Mouse (Mus musculus): ENCODE results near the gene Pcf11. TPM values are rescaled to one million over a fixed set of nuclear protein-coding genes. Genes with fewer than 3 reads are reported as not detected.
A peak's percentile ranks its signal among the peaks of the same experiment; 100 is the strongest.

Gene Pcf11
- polyA plus RNA-seq, 1 experiment, result 42.7 TPM

DNA sequence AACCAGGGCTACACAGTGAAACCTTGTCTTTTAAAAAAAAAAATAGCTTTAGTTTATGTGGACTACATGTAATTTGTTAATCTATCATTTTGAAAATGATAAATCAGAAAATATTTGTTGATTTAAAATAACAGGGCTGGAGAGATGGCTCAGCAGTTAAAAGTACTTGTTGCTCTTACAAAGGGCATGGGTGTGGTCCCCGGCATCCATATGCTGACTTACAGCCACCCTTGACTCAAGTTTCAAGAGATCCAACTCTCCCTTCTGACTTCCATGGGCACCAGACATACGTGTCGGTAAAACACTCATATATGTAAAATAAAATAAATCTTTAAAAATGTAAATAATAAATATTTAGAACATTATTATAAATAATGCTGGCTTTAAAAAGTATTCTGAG lies 5.4 kb upstream of the Pcf11 start:
- peaks cover 2% of the 10 kb centered on the region; the same call in 1 of the 2 replicates for H3K4me1 ChIP-seq (replicated peaks; ENCODE audit: control insufficient read depth, insufficient read depth, low read length)
- H3K36me3 ChIP-seq (ENCODE audit: control insufficient read depth, insufficient read depth, low read length), result no peaks in the 10 kb centered on the region
- H3K27ac ChIP-seq (ENCODE audit: control insufficient read depth, insufficient read depth, low read length), result no peak overlapping the region
- H3K4me3 ChIP-seq (ENCODE audit: control insufficient read depth, insufficient read depth, low read length), result no peak overlapping the region
- DNase-seq, result no peak
- TF ChIP-seq POLR2A (IDR thresholded peaks at IDR 0.05; ENCODE audit: control insufficient read depth, extremely low read depth, insufficient read depth, low read length, poor library complexity) (no peak), CTCF (IDR thresholded peaks at IDR 0.05; ENCODE audit: borderline replicate concordance, control insufficient read depth, extremely low read depth, insufficient read depth, low read length, poor library complexity) (no peak)
- no peaks in the 10 kb centered on the region for H3K27me3 ChIP-seq (ENCODE audit: control insufficient read depth, insufficient read depth, low read length)
- WGBS, result 97% methylated on average over 3 of the region's 3 CpGs

DNA sequence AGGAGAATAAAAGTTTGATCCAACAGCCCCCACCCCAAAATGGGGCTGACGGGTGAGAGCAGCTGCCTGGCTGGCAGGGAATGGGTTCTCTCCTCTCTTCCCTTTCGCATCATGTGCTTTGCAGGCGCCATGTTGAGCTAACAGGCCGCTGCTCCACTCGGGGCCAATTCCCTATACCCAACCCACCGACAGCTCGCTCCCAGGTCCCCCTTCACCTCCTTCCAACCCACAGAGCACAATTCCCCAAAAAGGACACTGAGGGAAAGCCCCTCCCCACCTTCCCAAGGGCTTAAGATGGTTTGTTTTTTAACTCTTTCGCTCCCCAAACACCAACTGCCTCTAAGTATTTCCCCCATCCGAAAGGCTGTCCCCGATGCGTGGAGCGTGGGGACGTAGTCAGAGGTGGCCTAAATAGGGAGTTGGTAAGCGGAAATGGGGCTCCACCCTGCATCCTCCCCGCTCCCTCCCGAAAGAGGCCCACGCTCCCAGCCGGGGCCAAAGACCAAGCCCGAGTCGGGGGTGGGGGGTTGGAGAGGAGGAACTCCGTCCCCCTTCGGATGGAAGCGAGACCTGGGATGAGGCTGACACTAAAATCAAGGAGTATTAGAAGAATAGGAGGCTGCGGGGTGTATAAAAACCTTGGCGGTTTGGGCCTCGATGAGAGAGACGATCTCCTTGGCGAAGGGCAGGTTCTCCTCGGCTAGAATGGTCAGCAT lies 785 bp downstream of the Pcf11 start:
- peak; percentile 69 for DNase-seq
- Histone ChIP-seq H3K27ac (ENCODE audit: control insufficient read depth, insufficient read depth, low read length) (peak overlapping the region; percentile 85), H3K36me3 (ENCODE audit: control insufficient read depth, insufficient read depth, low read length) (peaks cover 6% of the 10 kb centered on the region; the same call in 1 of the 2 replicates), H3K27me3 (ENCODE audit: control insufficient read depth, insufficient read depth, low read length) (no peaks in the 10 kb centered on the region), H3K4me1 (replicated peaks; ENCODE audit: control insufficient read depth, insufficient read depth, low read length) (peaks cover 7% of the 10 kb centered on the region), H3K4me3 (ENCODE audit: control insufficient read depth, insufficient read depth, low read length) (peak overlapping the region; percentile 99)
- under 1% methylated on average over 29 of the region's 29 CpGs for WGBS
- TF ChIP-seq CTCF (IDR thresholded peaks at IDR 0.05; ENCODE audit: borderline replicate concordance, control insufficient read depth, extremely low read depth, insufficient read depth, low read length, poor library complexity) (0 out of 2 replicates have a peak, but pooled peaks have one; percentile 25), POLR2A (IDR thresholded peaks at IDR 0.05; ENCODE audit: control insufficient read depth, extremely low read depth, insufficient read depth, low read length, poor library complexity) (no peak)

DNA sequence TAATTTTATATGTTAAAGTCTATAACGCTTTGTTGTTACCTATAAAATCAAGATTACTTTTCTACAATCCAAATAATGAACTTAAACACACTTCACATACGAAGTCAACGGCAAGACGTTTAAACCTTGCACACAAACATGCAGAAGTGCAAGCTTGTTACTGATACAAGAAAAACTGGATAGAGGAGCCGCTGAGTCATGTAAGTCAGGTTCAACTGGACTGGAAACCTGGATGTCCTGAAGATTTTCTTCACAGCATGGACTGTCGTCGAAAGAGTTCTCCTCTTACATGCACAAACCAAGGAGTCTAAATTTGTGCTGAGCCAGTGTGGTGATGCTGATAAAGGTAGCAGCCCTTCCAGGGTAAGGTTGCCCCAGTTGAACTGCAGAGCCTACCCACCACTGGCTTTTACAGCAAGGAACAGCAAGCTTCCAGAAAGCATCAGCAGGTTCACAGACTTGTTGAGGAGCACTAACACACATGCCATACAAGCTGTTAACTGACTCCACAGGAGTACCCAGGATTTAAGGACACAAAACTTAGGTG lies 3.4 kb downstream of the Pcf11 start:
- H3K4me3 ChIP-seq (ENCODE audit: control insufficient read depth, insufficient read depth, low read length), result no peak overlapping the region
- H3K27me3 ChIP-seq (ENCODE audit: control insufficient read depth, insufficient read depth, low read length), result no peaks in the 10 kb centered on the region
- H3K27ac ChIP-seq (ENCODE audit: control insufficient read depth, insufficient read depth, low read length), result no peak overlapping the region
- no peak for DNase-seq
- TF ChIP-seq POLR2A (IDR thresholded peaks at IDR 0.05; ENCODE audit: control insufficient read depth, extremely low read depth, insufficient read depth, low read length, poor library complexity), result no peak
- 93% methylated on average over 7 of the region's 7 CpGs for WGBS
- H3K4me1 ChIP-seq (replicated peaks; ENCODE audit: control insufficient read depth, insufficient read depth, low read length), result peaks cover 7% of the 10 kb centered on the region
- peaks cover 25% of the 10 kb centered on the region for H3K36me3 ChIP-seq (ENCODE audit: control insufficient read depth, insufficient read depth, low read length)

GRCm38 (mm10) chr7:92658050-92658449 lies 11.7 kb downstream of the Pcf11 start:
- DNase-seq, result no peak
- Histone ChIP-seq H3K27ac (ENCODE audit: control insufficient read depth, insufficient read depth, low read length) (no peak overlapping the region), H3K36me3 (ENCODE audit: control insufficient read depth, insufficient read depth, low read length) (peaks cover 77% of the 10 kb centered on the region), H3K4me1 (replicated peaks; ENCODE audit: control insufficient read depth, insufficient read depth, low read length) (no peaks in the 10 kb centered on the region), H3K27me3 (ENCODE audit: control insufficient read depth, insufficient read depth, low read length) (no peaks in the 10 kb centered on the region), H3K4me3 (ENCODE audit: control insufficient read depth, insufficient read depth, low read length) (no peak overlapping the region)
- 95% methylated on average over 5 of the region's 5 CpGs for WGBS
- TF ChIP-seq POLR2A (IDR thresholded peaks at IDR 0.05; ENCODE audit: control insufficient read depth, extremely low read depth, insufficient read depth, low read length, poor library complexity) (no peak), CTCF (IDR thresholded peaks at IDR 0.05; ENCODE audit: borderline replicate concordance, control insufficient read depth, extremely low read depth, insufficient read depth, low read length, poor library complexity) (no peak)

- Histone ChIP-seq H3K4me1 (replicated peaks; ENCODE audit: control insufficient read depth, insufficient read depth, low read length) (no peaks in the 10 kb centered on the region), H3K27me3 (ENCODE audit: control insufficient read depth, insufficient read depth, low read length) (no peaks in the 10 kb centered on the region), H3K36me3 (ENCODE audit: control insufficient read depth, insufficient read depth, low read length) (peaks cover 74% of the 10 kb centered on the region), H3K27ac (ENCODE audit: control insufficient read depth, insufficient read depth, low read length) (no peak overlapping the region), H3K4me3 (ENCODE audit: control insufficient read depth, insufficient read depth, low read length) (no peak overlapping the region)
- 89% methylated on average over 2 of the region's 2 CpGs for WGBS
- TF ChIP-seq POLR2A (IDR thresholded peaks at IDR 0.05; ENCODE audit: control insufficient read depth, extremely low read depth, insufficient read depth, low read length, poor library complexity), result no peak
- DNase-seq, result no peak
Observed at GRCm38 (mm10) chr7:92656386-92656785, 13.3 kb downstream of the Pcf11 start.

DNA sequence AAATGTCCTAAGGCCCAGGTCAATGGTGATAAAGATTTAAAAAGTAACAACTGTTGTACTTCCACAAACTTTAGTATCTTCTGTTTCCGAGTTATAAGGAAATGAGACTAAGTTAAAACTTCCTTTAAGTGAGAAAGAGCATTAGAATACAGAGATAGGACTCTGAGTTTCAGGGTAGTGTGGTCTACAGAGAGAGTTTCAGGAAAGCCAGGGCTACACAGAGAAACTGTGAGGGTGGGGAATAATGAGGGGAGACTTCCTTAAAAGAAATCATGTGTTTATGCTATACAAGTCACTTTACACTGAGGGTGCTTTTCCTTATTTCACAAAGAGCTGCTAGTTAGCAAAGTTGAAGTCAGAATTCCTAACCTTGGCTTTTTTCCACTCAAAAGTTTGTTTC lies 16.4 kb downstream of the Pcf11 start:
- Histone ChIP-seq H3K4me1 (replicated peaks; ENCODE audit: control insufficient read depth, insufficient read depth, low read length) (no peaks in the 10 kb centered on the region), H3K4me3 (ENCODE audit: control insufficient read depth, insufficient read depth, low read length) (no peak overlapping the region), H3K27me3 (ENCODE audit: control insufficient read depth, insufficient read depth, low read length) (no peaks in the 10 kb centered on the region), H3K27ac (ENCODE audit: control insufficient read depth, insufficient read depth, low read length) (no peak overlapping the region), H3K36me3 (ENCODE audit: control insufficient read depth, insufficient read depth, low read length) (peaks cover 64% of the 10 kb centered on the region)
- WGBS, result 94% methylated on average over 1 of the region's 1 CpGs
- no peak for DNase-seq
- TF ChIP-seq POLR2A (IDR thresholded peaks at IDR 0.05; ENCODE audit: control insufficient read depth, extremely low read depth, insufficient read depth, low read length, poor library complexity) (no peak), CTCF (IDR thresholded peaks at IDR 0.05; ENCODE audit: borderline replicate concordance, control insufficient read depth, extremely low read depth, insufficient read depth, low read length, poor library complexity) (no peak)

DNA sequence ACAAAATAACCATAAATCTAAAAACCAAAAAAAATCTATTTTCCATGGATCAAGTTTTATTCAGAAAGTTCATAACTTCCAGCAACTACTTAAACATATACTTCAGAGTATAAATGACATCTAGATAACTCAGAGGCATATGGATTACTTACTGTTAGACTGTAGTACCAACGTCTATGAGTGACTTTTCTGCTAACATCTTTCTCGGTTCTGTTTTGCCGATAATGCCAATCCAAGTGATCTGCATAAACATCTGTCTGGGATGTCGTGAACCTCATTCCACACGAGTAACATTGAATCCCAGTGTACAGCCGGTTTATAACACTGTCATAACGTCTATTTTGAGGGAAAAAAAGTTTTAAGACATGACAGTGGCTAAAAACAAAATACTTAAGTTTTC lies 21.9 kb downstream of the Pcf11 start:
- no peak overlapping the region for H3K27ac ChIP-seq (ENCODE audit: control insufficient read depth, insufficient read depth, low read length)
- no peak overlapping the region for H3K4me3 ChIP-seq (ENCODE audit: control insufficient read depth, insufficient read depth, low read length)
- H3K36me3 ChIP-seq (ENCODE audit: control insufficient read depth, insufficient read depth, low read length), result peaks cover 66% of the 10 kb centered on the region
- no peak for DNase-seq
- no peaks in the 10 kb centered on the region for H3K4me1 ChIP-seq (replicated peaks; ENCODE audit: control insufficient read depth, insufficient read depth, low read length)
- 94% methylated on average over 7 of the region's 7 CpGs for WGBS
- no peaks in the 10 kb centered on the region for H3K27me3 ChIP-seq (ENCODE audit: control insufficient read depth, insufficient read depth, low read length)
- no peak for TF ChIP-seq POLR2A (IDR thresholded peaks at IDR 0.05; ENCODE audit: control insufficient read depth, extremely low read depth, insufficient read depth, low read length, poor library complexity)
- TF ChIP-seq CTCF (IDR thresholded peaks at IDR 0.05; ENCODE audit: borderline replicate concordance, control insufficient read depth, extremely low read depth, insufficient read depth, low read length, poor library complexity), result no peak
